Mouse (Mus musculus): Measurements from ENCODE around the gene Arhgap44. TPM values are rescaled to one million over a fixed set of nuclear protein-coding genes. Genes with fewer than 3 reads are reported as not detected.

The Arhgap44 gene
- polyA plus RNA-seq, 1 experiment from 2014 or later, result 1.0 TPM

DNA sequence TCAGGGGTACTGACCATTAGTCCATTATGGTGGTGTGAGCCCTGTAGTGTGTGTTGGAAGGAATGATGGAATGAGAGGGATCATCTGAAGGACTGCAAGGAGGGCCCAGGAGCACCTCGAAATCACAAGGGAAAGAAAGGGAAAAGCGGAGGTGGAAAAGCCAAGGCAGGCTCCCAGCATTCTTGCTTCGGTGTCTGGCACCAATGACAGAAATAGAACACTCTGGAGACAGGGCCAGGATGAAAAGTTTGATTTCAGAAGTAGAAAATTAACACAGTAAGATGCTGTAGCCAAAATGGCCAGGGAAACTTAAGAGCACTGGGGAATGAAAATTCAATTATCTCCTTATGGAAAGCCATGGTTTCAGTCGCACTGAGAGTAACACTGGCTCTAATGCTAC lies 29.1 kb downstream of the Arhgap44 start:
- no peak overlapping the region for H3K4me3 ChIP-seq
- no peak overlapping the region for H3K4me2 ChIP-seq
- ATAC-seq, result no peak
- no peak overlapping the region for H3K9ac ChIP-seq
- H3K27ac ChIP-seq, result no peak overlapping the region
- no peaks in the 10 kb centered on the region for H3K9me3 ChIP-seq (replicated peaks)
- H3K4me1 ChIP-seq, result no peaks in the 10 kb centered on the region
- no peaks in the 10 kb centered on the region for H3K36me3 ChIP-seq
- H3K27me3 ChIP-seq (replicated peaks), result no peaks in the 10 kb centered on the region
- 70% methylated on average over 4 of the region's 4 CpGs for WGBS (ENCODE audit: insufficient replicate concordance)

DNA sequence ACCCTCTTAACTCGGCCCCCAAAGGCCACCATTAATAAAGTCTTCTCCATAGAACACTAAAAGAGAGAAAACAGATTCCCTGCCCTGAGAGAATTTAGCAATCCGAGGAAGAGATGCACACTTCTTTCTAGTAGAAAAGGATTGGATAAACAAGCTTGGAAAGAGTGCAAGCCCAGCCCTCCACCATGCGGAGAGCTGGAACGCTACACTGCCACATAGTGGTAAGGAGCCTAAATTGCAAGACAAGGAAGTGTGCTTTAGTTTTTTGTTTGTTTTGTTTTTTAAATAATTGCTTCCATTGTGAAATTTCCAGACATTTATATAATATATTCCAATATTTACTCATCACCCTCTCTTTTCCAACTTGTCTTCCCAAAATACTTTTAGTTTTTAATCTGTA lies 33.7 kb downstream of the Arhgap44 start:
- no peaks in the 10 kb centered on the region for H3K4me1 ChIP-seq
- no peak overlapping the region for H3K27ac ChIP-seq
- no peak overlapping the region for H3K4me2 ChIP-seq
- H3K9me3 ChIP-seq (replicated peaks), result no peaks in the 10 kb centered on the region
- 49% methylated on average over 4 of the region's 4 CpGs for WGBS (ENCODE audit: insufficient replicate concordance)
- ATAC-seq, result no peak
- H3K4me3 ChIP-seq, result no peak overlapping the region
- H3K27me3 ChIP-seq (replicated peaks), result no peaks in the 10 kb centered on the region
- H3K9ac ChIP-seq, result no peak overlapping the region
- no peaks in the 10 kb centered on the region for H3K36me3 ChIP-seq

GRCm38 (mm10) chr11:65128666-65129065 lies 34.1 kb downstream of the Arhgap44 start:
- Histone ChIP-seq H3K9me3 (replicated peaks) (no peaks in the 10 kb centered on the region), H3K4me2 (no peak overlapping the region), H3K27me3 (replicated peaks) (no peaks in the 10 kb centered on the region), H3K4me1 (no peaks in the 10 kb centered on the region), H3K27ac (no peak overlapping the region), H3K36me3 (no peaks in the 10 kb centered on the region), H3K4me3 (no peak overlapping the region), H3K9ac (no peak overlapping the region)
- ATAC-seq, result no peak
- 73% methylated on average over 4 of the region's 4 CpGs for WGBS (ENCODE audit: insufficient replicate concordance)

DNA sequence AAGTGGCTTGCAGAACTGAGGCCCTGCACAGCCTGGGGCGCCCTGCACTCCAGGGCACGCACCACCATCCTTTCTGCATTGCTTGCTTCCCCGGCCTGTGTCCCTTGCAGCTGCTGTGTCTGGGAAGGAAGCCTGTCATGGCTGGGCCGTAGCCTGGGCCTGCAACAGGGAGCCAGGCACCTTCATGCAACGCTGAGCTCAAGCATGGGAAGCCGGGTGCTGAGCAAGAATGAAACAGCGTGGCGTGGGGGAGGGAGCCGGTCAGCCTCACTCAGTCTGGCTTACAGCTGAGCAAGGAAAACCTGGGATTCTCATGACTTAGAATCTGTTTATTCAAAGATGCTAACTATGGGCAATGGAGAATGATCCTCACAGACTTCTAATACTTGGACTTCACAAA lies 36.2 kb downstream of the Arhgap44 start:
- Histone ChIP-seq H3K4me3 (no peak overlapping the region), H3K27ac (no peak overlapping the region), H3K36me3 (no peaks in the 10 kb centered on the region), H3K4me2 (no peak overlapping the region), H3K9ac (no peak overlapping the region), H3K4me1 (no peaks in the 10 kb centered on the region), H3K27me3 (replicated peaks) (no peaks in the 10 kb centered on the region), H3K9me3 (replicated peaks) (no peaks in the 10 kb centered on the region)
- ATAC-seq, result no peak
- WGBS (ENCODE audit: insufficient replicate concordance), result 69% methylated on average over 9 of the region's 9 CpGs

DNA sequence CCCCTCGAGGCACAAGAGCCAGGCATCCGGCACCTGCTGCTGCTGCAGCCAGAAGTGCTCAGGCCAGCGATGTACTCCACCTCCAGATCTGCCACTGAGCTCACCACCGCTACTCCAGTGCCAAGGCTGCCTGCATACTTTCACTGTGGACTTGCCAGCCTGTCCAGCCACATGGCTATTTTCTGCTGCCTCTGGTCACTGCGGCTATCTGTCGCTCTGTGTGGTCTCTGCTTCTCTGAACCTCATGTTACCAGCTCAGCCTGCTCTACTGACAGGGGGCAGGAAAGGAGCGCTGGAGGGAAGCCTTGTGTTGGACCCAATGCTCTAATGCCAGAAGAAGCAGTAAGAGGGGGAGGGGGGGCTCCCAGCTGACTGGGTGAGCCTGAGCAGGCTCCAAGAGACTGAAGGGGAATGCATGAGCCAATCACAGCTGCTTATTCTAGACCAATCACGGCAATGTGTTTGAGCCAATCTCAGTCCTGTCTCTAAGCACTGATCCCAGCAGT lies 37.8 kb downstream of the Arhgap44 start:
- no peaks in the 10 kb centered on the region for H3K4me1 ChIP-seq
- 59% methylated on average over 8 of the region's 8 CpGs for WGBS (ENCODE audit: insufficient replicate concordance)
- H3K9me3 ChIP-seq (replicated peaks), result no peaks in the 10 kb centered on the region
- no peak overlapping the region for H3K4me2 ChIP-seq
- H3K27ac ChIP-seq, result no peak overlapping the region
- H3K27me3 ChIP-seq (replicated peaks), result no peaks in the 10 kb centered on the region
- ATAC-seq, result no peak
- no peak overlapping the region for H3K4me3 ChIP-seq
- H3K36me3 ChIP-seq, result no peaks in the 10 kb centered on the region
- no peak overlapping the region for H3K9ac ChIP-seq

DNA sequence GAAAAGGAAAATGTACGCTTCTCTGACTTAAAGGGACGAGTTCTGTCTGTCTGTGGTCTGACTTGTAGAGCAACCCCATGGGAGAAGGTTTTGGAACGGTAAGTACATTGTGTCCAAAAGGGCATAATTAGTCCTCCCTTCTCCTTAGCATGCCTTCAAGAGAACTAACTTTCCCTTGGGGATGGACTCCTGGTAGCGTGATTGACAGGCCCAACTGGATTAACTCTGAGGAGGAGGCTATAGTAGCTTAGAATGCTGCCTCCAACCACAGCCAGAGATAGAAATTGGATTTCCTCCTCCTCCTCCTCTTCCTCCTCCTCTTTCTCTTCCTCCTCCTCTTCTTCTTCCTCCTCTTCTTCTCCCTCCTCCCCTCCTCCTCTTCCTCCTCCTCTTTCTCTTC lies 42.5 kb downstream of the Arhgap44 start:
- Histone ChIP-seq H3K27ac (no peak overlapping the region), H3K9ac (no peak overlapping the region), H3K36me3 (no peaks in the 10 kb centered on the region), H3K9me3 (replicated peaks) (no peaks in the 10 kb centered on the region), H3K27me3 (replicated peaks) (no peaks in the 10 kb centered on the region), H3K4me1 (no peaks in the 10 kb centered on the region), H3K4me3 (no peak overlapping the region), H3K4me2 (no peak overlapping the region)
- ATAC-seq, result no peak
- 59% methylated on average over 4 of the region's 4 CpGs for WGBS (ENCODE audit: insufficient replicate concordance)

GRCm38 (mm10) chr11:65115811-65116210 lies 47.0 kb downstream of the Arhgap44 start:
- no peaks in the 10 kb centered on the region for H3K36me3 ChIP-seq
- no peak overlapping the region for H3K27ac ChIP-seq
- no peaks in the 10 kb centered on the region for H3K4me1 ChIP-seq
- H3K9ac ChIP-seq, result no peak overlapping the region
- ATAC-seq, result no peak
- H3K27me3 ChIP-seq (replicated peaks), result no peaks in the 10 kb centered on the region
- WGBS (ENCODE audit: insufficient replicate concordance), result 74% methylated on average over 6 of the region's 6 CpGs
- no peak overlapping the region for H3K4me2 ChIP-seq
- no peak overlapping the region for H3K4me3 ChIP-seq
- no peaks in the 10 kb centered on the region for H3K9me3 ChIP-seq (replicated peaks)

- no peaks in the 10 kb centered on the region for H3K9me3 ChIP-seq (replicated peaks)
- H3K4me3 ChIP-seq, result no peak overlapping the region
- no peaks in the 10 kb centered on the region for H3K27me3 ChIP-seq (replicated peaks)
- no peaks in the 10 kb centered on the region for H3K36me3 ChIP-seq
- no peak overlapping the region for H3K4me2 ChIP-seq
- 62% methylated on average over 4 of the region's 4 CpGs for WGBS (ENCODE audit: insufficient replicate concordance)
- H3K9ac ChIP-seq, result no peak overlapping the region
- no peak for ATAC-seq
- no peaks in the 10 kb centered on the region for H3K4me1 ChIP-seq
- no peak overlapping the region for H3K27ac ChIP-seq
Observed at GRCm38 (mm10) chr11:65112086-65112485, 50.7 kb downstream of the Arhgap44 start.

DNA sequence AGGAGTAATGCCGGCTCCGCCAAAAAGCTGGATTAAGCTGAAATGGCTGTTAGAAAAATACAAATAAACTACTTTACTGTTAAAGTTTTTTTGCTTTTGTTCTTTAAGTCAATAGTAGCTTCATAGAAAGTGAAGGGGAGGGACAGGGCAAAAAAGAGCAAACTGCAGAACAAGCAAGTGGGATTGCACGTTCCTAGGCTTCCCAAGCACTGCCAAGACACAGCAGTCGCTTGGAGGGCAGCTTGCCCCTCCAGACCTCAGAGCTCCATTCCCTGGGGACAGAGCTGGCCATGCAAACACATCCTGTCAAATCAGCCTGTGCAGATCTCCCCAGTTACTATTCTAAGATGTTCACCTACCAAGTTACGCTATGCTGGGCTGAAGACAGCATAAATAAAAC lies 51.1 kb downstream of the Arhgap44 start:
- no peak overlapping the region for H3K9ac ChIP-seq
- 72% methylated on average over 5 of the region's 5 CpGs for WGBS (ENCODE audit: insufficient replicate concordance)
- H3K9me3 ChIP-seq (replicated peaks), result no peaks in the 10 kb centered on the region
- H3K27me3 ChIP-seq (replicated peaks), result no peaks in the 10 kb centered on the region
- no peak overlapping the region for H3K27ac ChIP-seq
- no peaks in the 10 kb centered on the region for H3K36me3 ChIP-seq
- H3K4me3 ChIP-seq, result no peak overlapping the region
- H3K4me2 ChIP-seq, result no peak overlapping the region
- no peaks in the 10 kb centered on the region for H3K4me1 ChIP-seq
- ATAC-seq, result no peak

DNA sequence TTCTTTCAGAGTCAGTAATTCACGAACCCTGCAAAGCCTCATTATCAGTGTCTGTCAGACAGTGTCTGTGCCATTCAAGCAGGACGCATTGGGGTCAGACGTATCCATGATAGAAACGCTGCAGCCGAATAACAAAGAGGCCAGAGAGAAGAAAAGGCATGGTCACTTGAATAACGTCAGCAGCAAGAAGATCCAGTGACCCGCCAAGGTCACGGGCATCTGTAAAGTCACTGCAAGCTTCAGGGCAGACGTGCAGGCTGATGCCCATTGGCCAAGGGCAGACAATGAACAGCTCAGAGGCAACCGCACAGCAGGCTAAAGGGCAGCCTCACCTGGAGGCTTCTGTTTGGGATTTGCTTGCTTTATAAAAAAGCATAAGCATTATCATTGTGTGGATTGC lies 52.7 kb downstream of the Arhgap44 start:
- 65% methylated on average over 10 of the region's 10 CpGs for WGBS (ENCODE audit: insufficient replicate concordance)
- no peaks in the 10 kb centered on the region for H3K9me3 ChIP-seq (replicated peaks)
- H3K27ac ChIP-seq, result no peak overlapping the region

GRCm38 (mm10) chr11:65107734-65108171 lies 55.0 kb downstream of the Arhgap44 start:
- ATAC-seq, result 0 out of 2 replicates have a peak, but pooled peaks have one; percentile 15
- 62% methylated on average over 5 of the region's 5 CpGs for WGBS (ENCODE audit: insufficient replicate concordance)
- no peak overlapping the region for H3K4me3 ChIP-seq

More for the DNA sequence above, 52.7 kb downstream of the Arhgap44 start:
- no peak overlapping the region for H3K4me3 ChIP-seq
- no peak overlapping the region for H3K9ac ChIP-seq
- ATAC-seq, result no peak
- H3K4me1 ChIP-seq, result no peaks in the 10 kb centered on the region
- no peaks in the 10 kb centered on the region for H3K36me3 ChIP-seq
- H3K4me2 ChIP-seq, result no peak overlapping the region
- H3K27me3 ChIP-seq (replicated peaks), result no peaks in the 10 kb centered on the region

GRCm38 (mm10) chr11:65107151-65107550 lies 55.6 kb downstream of the Arhgap44 start:
- no peak overlapping the region for H3K4me2 ChIP-seq

More at GRCm38 (mm10) chr11:65107734-65108171, 55.0 kb downstream of the Arhgap44 start:
- H3K9me3 ChIP-seq (replicated peaks), result no peaks in the 10 kb centered on the region
- no peaks in the 10 kb centered on the region for H3K27me3 ChIP-seq (replicated peaks)
- H3K4me2 ChIP-seq, result no peak overlapping the region
- H3K4me1 ChIP-seq, result no peaks in the 10 kb centered on the region
- no peak overlapping the region for H3K9ac ChIP-seq
- no peak overlapping the region for H3K27ac ChIP-seq
- no peaks in the 10 kb centered on the region for H3K36me3 ChIP-seq

DNA sequence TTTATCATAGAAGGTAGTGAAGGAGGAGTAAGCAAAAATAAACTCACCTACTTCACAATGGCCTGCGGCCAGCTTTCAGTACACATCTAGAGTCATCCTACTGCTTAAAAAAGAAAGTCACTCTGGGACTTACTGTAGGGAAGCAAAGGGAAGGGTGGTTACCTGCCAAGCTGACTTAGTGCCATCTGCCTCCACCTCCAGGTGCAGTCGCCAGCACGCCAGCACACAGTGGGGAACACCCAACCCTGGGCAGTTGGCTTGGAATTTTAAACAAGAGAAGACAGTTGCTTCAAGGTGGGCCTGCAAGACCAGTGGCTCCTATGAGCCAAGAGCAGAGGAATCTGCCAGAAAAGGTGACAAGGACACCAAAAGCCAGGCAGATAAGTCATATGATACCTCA lies 58.7 kb downstream of the Arhgap44 start:
- Histone ChIP-seq H3K4me1 (no peaks in the 10 kb centered on the region), H3K27ac (no peak overlapping the region), H3K36me3 (no peaks in the 10 kb centered on the region), H3K4me2 (no peak overlapping the region), H3K9ac (no peak overlapping the region), H3K27me3 (replicated peaks) (no peaks in the 10 kb centered on the region), H3K4me3 (no peak overlapping the region), H3K9me3 (replicated peaks) (no peaks in the 10 kb centered on the region)
- 68% methylated on average over 3 of the region's 3 CpGs for WGBS (ENCODE audit: insufficient replicate concordance)
- ATAC-seq, result no peak

More at GRCm38 (mm10) chr11:65107151-65107550, 55.6 kb downstream of the Arhgap44 start:
- H3K27me3 ChIP-seq (replicated peaks), result no peaks in the 10 kb centered on the region
- no peaks in the 10 kb centered on the region for H3K36me3 ChIP-seq
- no peaks in the 10 kb centered on the region for H3K9me3 ChIP-seq (replicated peaks)
- H3K4me3 ChIP-seq, result no peak overlapping the region
- H3K9ac ChIP-seq, result no peak overlapping the region
- H3K4me1 ChIP-seq, result no peaks in the 10 kb centered on the region
- 64% methylated on average over 4 of the region's 4 CpGs for WGBS (ENCODE audit: insufficient replicate concordance)
- no peak overlapping the region for H3K27ac ChIP-seq
- ATAC-seq, result no peak

Measured in liver, embryonic 12.5 days (tissue).